Mouse (Mus musculus): ENCODE results near the gene Inca1.

The Inca1 gene

DNA sequence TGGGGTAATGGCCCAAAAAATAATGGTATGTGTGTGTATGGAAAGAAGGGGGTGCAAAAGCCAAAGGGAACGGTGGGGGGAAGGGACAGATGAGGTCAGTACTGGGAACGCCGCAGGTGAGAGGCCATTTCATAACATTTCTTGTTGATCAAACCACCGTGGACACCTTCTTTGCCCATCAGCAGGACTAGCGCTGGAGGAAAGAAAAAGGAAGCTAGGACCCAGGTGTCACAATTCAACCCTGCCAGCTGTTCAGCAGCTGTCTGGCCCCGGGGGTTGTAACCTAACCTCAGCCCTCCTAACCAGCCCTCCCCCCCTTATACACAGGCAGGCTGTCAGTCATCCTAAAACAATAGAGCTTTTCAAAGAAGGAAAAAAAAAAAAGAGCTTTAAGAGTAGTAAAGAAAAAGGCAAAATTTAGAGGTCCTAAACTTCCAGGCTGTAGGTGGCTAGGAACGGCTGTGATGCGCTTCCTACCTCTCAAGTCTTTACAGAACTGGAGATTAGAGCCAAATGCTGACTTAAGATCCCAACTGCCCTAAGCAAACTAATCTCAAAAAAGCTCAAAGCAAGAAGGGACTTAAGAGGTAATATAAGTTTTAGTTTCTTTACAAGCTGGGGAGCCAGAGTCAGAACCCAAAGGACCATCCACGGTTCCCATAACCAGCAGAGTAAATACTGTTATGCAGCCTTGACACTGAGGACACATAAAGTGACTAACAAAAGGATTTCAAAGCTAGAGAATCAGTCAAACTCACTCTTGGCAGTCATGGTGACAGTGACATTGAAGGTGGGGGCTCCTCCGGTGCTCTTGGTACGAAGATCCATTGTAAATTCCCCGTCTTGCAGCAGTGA lies 47.7 kb downstream of the Inca1 start:
- DNase-seq, result peak in 1 of 2 experiments; percentile 21

DNA sequence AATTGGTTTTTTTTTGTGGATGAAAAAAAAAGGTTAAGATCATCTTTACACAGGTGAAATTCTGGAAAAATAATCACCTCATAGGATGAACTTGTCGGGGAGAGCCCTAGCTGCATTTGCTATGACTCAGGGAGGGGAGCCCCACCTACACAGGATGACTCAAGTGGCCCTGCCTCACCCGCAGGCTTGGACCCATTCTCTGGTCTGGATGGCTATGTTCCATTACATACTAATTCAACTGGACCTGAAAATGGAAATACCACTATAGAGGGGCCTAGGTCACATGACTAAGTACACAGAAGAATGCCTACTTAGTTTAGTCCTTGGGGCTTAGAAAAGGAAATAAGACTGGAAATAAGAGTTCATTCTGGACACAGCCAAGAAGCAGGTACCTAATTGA lies 48.6 kb downstream of the Inca1 start:
- no peak for DNase-seq

DNA sequence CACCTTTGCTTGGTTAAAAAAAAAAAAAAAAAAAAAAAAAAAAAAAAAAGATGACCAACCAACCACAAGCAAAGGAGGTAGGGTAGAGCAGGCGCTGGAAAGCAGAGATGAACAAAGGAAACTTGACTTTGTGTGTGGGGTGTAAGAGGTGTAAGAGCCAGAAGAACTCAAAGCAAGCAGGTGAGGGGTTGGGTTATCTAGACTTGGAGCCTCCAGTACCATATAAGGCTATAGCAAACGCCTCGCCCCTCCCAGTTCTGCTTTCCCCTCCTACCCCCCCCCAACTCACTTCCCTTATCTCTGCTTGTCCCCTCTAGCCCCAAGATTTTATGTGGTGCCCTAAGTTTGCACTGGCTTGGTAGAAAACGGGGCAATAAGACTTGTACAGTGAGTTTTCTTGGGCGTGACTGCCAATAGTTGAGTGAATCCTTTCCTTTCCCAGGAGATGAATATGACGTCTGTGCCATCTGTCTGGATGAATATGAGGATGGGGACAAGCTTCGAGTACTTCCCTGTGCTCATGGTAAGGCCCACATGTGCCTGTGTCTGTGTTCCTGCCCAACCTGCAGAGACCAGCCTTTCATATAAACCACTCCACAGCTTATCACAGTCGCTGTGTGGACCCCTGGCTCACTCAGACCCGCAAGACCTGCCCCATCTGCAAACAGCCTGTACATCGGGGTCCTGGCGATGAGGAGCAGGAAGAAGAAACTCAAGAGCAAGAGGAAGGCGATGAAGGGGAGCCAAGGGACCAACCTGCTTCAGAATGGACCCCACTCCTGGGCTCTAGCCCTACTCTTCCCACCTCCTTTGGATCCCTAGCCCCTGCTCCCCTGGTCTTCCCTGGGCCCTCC lies 49.4 kb downstream of the Inca1 start:
- DNase-seq, result peak in 1 of 2 experiments; percentile 13

- DNase-seq, result no peak
Measured at GRCm38 (mm10) chr11:70649185-70649734, 50.7 kb downstream of the Inca1 start.

DNA sequence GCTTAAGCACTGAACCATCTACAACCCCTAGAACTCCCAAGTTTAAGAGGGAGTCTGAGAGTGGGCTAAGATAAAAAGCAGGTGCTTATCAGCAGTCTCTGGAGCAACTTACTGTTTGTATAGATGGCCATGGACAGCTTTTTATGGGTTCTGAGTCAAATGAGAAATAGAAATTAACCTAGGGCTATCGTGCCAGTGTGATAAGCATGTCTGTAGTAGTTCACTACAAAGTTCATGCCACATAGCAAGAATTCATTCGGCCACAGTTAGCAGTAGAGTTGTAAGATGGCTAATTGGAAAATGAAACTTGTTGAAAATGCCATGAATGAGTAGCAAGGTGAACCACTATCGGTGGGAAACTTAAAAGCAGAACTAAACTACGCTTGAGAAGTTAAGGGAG lies 51.4 kb downstream of the Inca1 start:
- DNase-seq, result no peak

DNA sequence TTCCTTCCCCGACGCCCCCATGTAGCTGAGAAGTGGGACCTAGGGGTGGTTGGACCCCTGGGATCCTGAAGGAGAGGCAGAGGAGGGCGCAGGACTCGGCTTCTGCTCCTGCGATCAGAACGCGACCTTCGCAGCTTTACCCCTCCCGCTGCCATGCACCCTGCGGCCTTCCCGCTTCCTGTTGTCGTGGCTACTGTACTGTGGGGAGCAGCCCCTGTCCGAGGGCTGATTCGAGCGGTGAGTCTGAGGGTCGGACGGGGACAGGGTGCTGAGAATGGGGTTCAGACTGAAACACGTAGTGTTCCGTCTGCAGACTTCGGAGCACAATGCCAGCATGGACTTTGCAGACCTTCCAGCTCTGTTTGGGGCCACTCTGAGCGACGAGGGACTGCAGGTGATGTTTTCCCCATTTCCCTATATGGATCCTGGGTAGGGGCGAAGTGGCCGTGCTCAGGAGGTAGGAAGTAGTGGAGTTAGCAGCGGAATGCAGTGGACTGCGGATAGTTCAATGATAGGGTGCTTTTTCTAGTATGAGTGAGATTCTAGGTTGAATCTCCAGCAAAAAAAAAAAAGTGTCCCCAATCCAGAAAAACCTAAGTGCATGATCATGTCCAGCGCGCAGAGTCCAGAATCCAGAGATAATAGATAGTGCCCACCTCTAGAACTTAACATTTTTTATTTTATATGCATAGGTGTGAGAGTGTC lies 52.1 kb downstream of the Inca1 start:
- peak in 1 of 2 experiments; percentile 50 for DNase-seq

GRCm38 (mm10) chr11:70646691-70647650 lies 53.0 kb downstream of the Inca1 start, which contains the start of the genes Rnf167 and Slc25a11:
Gene Rnf167, plus strand, starts transcription at chr11:70647235.
Gene Slc25a11, minus strand, starts transcription at chr11:70647479.
- DNase-seq, result peak; percentile 98 to 99

- peak; percentile 60 to 62 for DNase-seq
Measured at GRCm38 (mm10) chr11:70646259-70646555, 53.7 kb downstream of the Inca1 start.

DNA sequence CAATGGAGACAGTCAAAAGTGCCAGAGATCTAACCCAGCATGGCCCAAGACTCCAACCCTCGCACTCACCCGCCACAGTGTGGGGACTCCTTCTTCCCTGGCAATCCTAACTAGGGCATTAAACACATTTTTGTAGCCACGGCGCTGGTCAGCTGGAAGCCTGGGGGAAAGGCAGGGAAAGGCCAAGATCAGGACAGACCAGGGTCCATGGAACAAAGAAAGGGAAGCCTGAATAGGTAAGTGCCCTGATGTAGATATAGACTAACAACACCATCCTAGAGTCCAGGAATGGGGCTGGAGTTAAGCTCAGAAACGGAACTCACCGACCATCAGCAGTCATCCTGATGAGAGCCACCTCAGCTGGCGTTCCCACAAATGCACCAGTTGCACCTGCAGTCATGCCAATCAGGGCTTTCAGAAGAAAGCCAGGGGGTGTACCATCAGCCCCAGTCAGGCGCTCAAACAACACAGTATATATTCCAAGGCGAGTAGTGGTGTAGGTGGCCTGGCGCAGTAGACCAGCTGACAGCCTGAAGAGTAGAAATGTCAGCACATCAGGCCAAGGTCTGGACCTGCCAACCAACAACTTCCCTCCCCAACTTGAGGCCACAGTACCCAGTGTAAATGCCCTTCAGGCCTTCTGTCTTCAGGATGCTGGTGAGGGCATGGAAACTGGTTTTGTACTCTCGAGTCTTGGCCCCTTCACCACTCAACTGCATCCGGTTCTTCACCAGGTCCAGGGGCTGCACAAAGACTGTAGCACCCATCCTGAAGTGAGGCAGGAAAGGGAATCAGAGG lies 54.3 kb downstream of the Inca1 start:
- no peak for DNase-seq

DNA sequence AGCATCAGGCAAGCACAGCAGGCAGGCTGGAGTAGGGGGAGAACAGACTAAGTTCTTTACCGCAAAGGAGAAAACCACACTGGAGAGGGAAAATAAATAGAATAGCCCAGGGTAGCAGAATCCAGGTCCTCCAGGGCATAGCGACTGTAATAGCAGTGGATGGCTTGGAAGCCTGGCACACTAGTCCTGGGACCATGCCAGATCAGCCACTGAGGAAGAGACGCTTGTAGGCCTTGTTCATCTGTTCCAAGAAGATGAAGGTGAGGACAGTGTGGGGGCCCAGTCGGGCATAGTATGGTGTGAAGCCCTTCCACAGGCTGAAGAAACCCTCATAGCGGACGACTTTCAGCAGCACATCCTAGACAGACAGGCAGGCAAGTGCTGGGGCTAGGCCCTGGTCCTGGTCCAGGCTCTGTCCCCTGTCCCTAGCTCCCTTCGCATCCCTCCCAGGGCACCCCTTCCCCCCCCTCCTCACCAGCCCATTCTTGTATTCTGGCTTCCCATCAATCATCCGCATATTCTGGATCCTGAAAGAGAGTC lies 55.3 kb downstream of the Inca1 start:
- no peak for DNase-seq

GRCm38 (mm10) chr11:70643051-70643450 lies 56.9 kb downstream of the Inca1 start:
- DNase-seq, result no peak

- DNase-seq, result no peak
Measured at GRCm38 (mm10) chr11:70641241-70641640, 58.7 kb downstream of the Inca1 start.

DNA sequence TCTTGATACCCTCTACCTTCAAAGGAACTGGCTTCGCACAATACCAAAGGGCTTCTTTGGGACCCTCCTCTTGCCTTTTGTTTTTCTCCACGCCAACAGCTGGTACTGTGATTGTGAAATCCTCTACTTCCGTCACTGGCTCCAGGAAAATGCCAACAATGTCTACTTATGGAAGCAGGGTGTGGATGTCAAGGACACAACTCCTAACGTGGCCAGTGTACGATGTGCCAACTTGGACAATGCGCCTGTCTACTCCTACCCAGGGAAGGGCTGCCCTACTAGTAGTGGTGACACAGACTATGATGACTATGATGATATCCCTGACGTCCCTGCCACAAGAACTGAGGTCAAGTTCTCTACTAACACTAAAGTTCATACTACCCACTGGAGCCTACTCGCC lies 60.0 kb downstream of the Inca1 start:
- DNase-seq, result no peak

DNA sequence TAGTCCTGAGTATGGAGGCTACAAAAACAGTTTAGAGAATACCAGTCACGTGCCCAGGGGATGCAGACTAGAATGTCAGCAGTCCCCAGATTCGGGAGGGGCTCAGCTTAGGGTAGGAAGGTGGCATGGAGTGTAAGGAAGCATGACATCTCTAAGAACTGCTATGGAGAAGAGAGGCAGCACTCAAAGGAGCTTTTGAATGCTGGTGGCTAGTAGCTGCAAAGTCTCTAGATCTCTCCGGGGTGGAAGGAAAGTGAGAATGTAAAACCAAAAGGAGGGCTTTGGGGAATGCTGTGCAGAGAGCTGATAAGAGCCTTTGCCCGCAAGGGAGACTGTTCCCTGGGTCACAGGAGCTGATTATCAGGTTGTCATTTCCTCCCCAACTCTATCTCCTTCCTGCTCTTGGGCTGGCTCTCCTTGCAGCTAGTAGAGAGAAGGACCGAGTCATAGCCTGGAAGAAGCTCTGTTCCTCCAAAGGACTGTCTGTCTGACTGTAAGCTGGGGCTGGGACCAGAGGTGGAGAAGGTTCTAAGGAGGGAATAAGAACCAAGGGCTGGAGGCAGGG lies 61.2 kb downstream of the Inca1 start, which contains the start of gene Gp1ba:
Gene Gp1ba, plus strand, starts transcription at position 409 of the 565 bp plus-strand sequence.
- DNase-seq, result no peak

All from kidney, postnatal 36 days (tissue).